In genomic region chr19:41655089-41655783, GRCm38 (mm10) we compare ENCODE assay signal across 11 mouse cellular contexts.
DNase-seq lines count a peak whose midpoint lies in the region; ATAC-seq and TF ChIP-seq lines count a peak whose summit lies in the region.
"Had no signal": no experiment of that assay in that cellular context is flagged by ENCODE, and none has a peak within 500 bp of the region (broad histone marks: within the 10 kb centered on the region; RNA-seq: fewer than 3 reads in every experiment).

No protein-coding gene starts in this region.

- no peak for DNase-seq in forebrain, embryonic 14.5 days (ENCODE audit: low spot score)
- DNase-seq in cerebellum, postnatal 14 days, result no peak
- DNase-seq in adrenal gland, adult 2 months, result no peak
- no peak for DNase-seq in left cerebral cortex, postnatal 14 days (ENCODE audit: low spot score in 2 of 2)

- peak overlapping the region; percentile 7; the same call in 1 of the 2 replicates for H3K9ac ChIP-seq in forebrain, embryonic 12.5 days
- no peak overlapping the region for H3K9ac ChIP-seq in forebrain, embryonic 14.5 days (ENCODE audit: low read length)
- peak overlapping the region; percentile 26; the same call in 1 of the 2 replicates for H3K9ac ChIP-seq in forebrain, embryonic 13.5 days
- no peak overlapping the region for H3K9ac ChIP-seq in intestine, postnatal 0 days (ENCODE audit: low read depth, low read length)
- no peak overlapping the region for H3K9ac ChIP-seq in neural tube, embryonic 12.5 days
- H3K9ac ChIP-seq: limb, embryonic 15.5 days had no signal

- H3K36me3 ChIP-seq in forebrain, embryonic 12.5 days (replicated peaks), result no peaks in the 10 kb centered on the region
- no peaks in the 10 kb centered on the region for H3K36me3 ChIP-seq in forebrain, embryonic 14.5 days (ENCODE audit: control insufficient read depth, insufficient read depth, low read length)
- H3K36me3 ChIP-seq in forebrain, embryonic 13.5 days (ENCODE audit: poor library complexity, severe bottlenecking), result no peaks in the 10 kb centered on the region
- no peaks in the 10 kb centered on the region for H3K36me3 ChIP-seq in intestine, postnatal 0 days (ENCODE audit: control insufficient read depth, insufficient read depth)
- no peaks in the 10 kb centered on the region for H3K36me3 ChIP-seq in neural tube, embryonic 12.5 days
- H3K36me3 ChIP-seq: limb, embryonic 15.5 days had no signal

- intact Hi-C loops in left cerebral cortex, postnatal 14 days (cut with DNase I), result loop anchor here (5.0 kb wide), 2 partner anchors 42 to 87 kb away; partner anchors contain the start of gene Slit1

- no peak overlapping the region for H3K4me3 ChIP-seq in forebrain, embryonic 12.5 days (replicated peaks)
- no peak overlapping the region for H3K4me3 ChIP-seq in forebrain, embryonic 14.5 days (ENCODE audit: low read depth, low read length)
- no peak overlapping the region for H3K4me3 ChIP-seq in forebrain, embryonic 13.5 days
- H3K4me3 ChIP-seq in intestine, postnatal 0 days (ENCODE audit: low read depth, low read length), result no peak overlapping the region
- H3K4me3 ChIP-seq in neural tube, embryonic 12.5 days, result no peak overlapping the region
- H3K4me3 ChIP-seq: gastrocnemius, adult 2 months; heart, adult 2 months; limb, embryonic 15.5 days had no signal

- peaks cover 75% of the 10 kb centered on the region for H3K27me3 ChIP-seq in forebrain, embryonic 12.5 days
- 0 out of 2 replicates have a peak, but pooled peaks cover 4% of the 10 kb centered on the region for H3K27me3 ChIP-seq in forebrain, embryonic 14.5 days (replicated peaks; ENCODE audit: control insufficient read depth, insufficient read depth, low read length)
- H3K27me3 ChIP-seq in forebrain, embryonic 13.5 days, result peaks cover 34% of the 10 kb centered on the region
- peaks cover 8% of the 10 kb centered on the region; the same call in 1 of the 2 replicates for H3K27me3 ChIP-seq in intestine, postnatal 0 days (replicated peaks; ENCODE audit: control insufficient read depth, insufficient read depth, low read length)
- peaks cover 24% of the 10 kb centered on the region for H3K27me3 ChIP-seq in neural tube, embryonic 12.5 days (replicated peaks)

- no peak overlapping the region for H3K4me2 ChIP-seq in forebrain, embryonic 12.5 days
- no peak overlapping the region for H3K4me2 ChIP-seq in forebrain, embryonic 14.5 days (ENCODE audit: low read length)
- no peak overlapping the region for H3K4me2 ChIP-seq in forebrain, embryonic 13.5 days
- H3K4me2 ChIP-seq in intestine, postnatal 0 days (replicated peaks; ENCODE audit: low read depth), result peak overlapping the region; percentile 30; the same call in 1 of the 2 replicates
- H3K4me2 ChIP-seq in neural tube, embryonic 12.5 days (replicated peaks), result 0 out of 2 replicates have a peak overlapping the region, but pooled peaks have one; percentile 3
- H3K4me2 ChIP-seq: limb, embryonic 15.5 days had no signal

- peaks cover 70% of the 10 kb centered on the region for H3K4me1 ChIP-seq in forebrain, embryonic 12.5 days
- peaks cover 31% of the 10 kb centered on the region for H3K4me1 ChIP-seq in forebrain, embryonic 14.5 days (ENCODE audit: control insufficient read depth, insufficient read depth, low read length)
- peaks cover 69% of the 10 kb centered on the region for H3K4me1 ChIP-seq in forebrain, embryonic 13.5 days
- no peaks in the 10 kb centered on the region for H3K4me1 ChIP-seq in intestine, postnatal 0 days (replicated peaks; ENCODE audit: control insufficient read depth, insufficient read depth, low read length)
- peaks cover 57% of the 10 kb centered on the region for H3K4me1 ChIP-seq in neural tube, embryonic 12.5 days
- H3K4me1 ChIP-seq: limb, embryonic 15.5 days had no signal

- TF ChIP-seq CTCF in intestine, postnatal 0 days (IDR thresholded peaks at IDR 0.05; ENCODE audit: low read depth), result no peak

- ATAC-seq in forebrain, embryonic 12.5 days (ENCODE audit: low FRiP score), result peak; percentile 24; the same call in 1 of the 2 replicates
- no peak for ATAC-seq in forebrain, embryonic 14.5 days
- ATAC-seq in forebrain, embryonic 13.5 days, result no peak
- peak; percentile 72 for ATAC-seq in intestine, postnatal 0 days
- ATAC-seq in neural tube, embryonic 12.5 days (ENCODE audit: low FRiP score, low read depth), result peak; percentile 41; the same call in 1 of the 2 replicates

- no peaks in the 10 kb centered on the region for H3K9me3 ChIP-seq in forebrain, embryonic 12.5 days
- H3K9me3 ChIP-seq in forebrain, embryonic 14.5 days (replicated peaks; ENCODE audit: control insufficient read depth, low read length), result no peaks in the 10 kb centered on the region
- no peaks in the 10 kb centered on the region for H3K9me3 ChIP-seq in forebrain, embryonic 13.5 days (replicated peaks)
- no peaks in the 10 kb centered on the region for H3K9me3 ChIP-seq in intestine, postnatal 0 days (ENCODE audit: control insufficient read depth)
- H3K9me3 ChIP-seq in neural tube, embryonic 12.5 days, result no peaks in the 10 kb centered on the region
- H3K9me3 ChIP-seq: limb, embryonic 15.5 days had no signal

- WGBS in forebrain, embryonic 12.5 days, result 18% methylated on average over 6 of the region's 6 CpGs
- 15% methylated on average over 6 of the region's 6 CpGs for WGBS in forebrain, embryonic 14.5 days
- 21% methylated on average over 6 of the region's 6 CpGs for WGBS in forebrain, embryonic 13.5 days
- WGBS in intestine, postnatal 0 days, result 10% methylated on average over 6 of the region's 6 CpGs
- WGBS in neural tube, embryonic 12.5 days, result 15% methylated on average over 6 of the region's 6 CpGs

- H3K27ac ChIP-seq in forebrain, embryonic 12.5 days, result 0 out of 2 replicates have a peak overlapping the region, but pooled peaks have one; percentile 42
- H3K27ac ChIP-seq in forebrain, embryonic 14.5 days (ENCODE audit: low read depth, low read length), result no peak overlapping the region
- no peak overlapping the region; the same call in 1 of the 2 replicates for H3K27ac ChIP-seq in forebrain, embryonic 13.5 days
- H3K27ac ChIP-seq in intestine, postnatal 0 days (ENCODE audit: low read depth, low read length), result peak overlapping the region; percentile 35; the same call in 1 of the 2 replicates
- peak overlapping the region; percentile 53; the same call in 1 of the 2 replicates for H3K27ac ChIP-seq in neural tube, embryonic 12.5 days
- H3K27ac ChIP-seq: gastrocnemius, adult 2 months; heart, adult 2 months; limb, embryonic 15.5 days had no signal

Comparison
In these comparisons a context has a peak if more than half of its experiments do, and no peak if none do; other contexts are left out.
1. ATAC-seq: peak in forebrain, embryonic 12.5 days (single experiment), intestine, postnatal 0 days (single experiment) and neural tube, embryonic 12.5 days (single experiment); none in forebrain, embryonic 14.5 days (single experiment) and forebrain, embryonic 13.5 days (single experiment).
2. H3K27ac ChIP-seq: peak in forebrain, embryonic 12.5 days (single experiment), intestine, postnatal 0 days (single experiment) and neural tube, embryonic 12.5 days (single experiment); none in forebrain, embryonic 14.5 days (single experiment) and forebrain, embryonic 13.5 days (single experiment).
3. H3K9ac ChIP-seq: peak in forebrain, embryonic 12.5 days (single experiment) and forebrain, embryonic 13.5 days (single experiment); none in forebrain, embryonic 14.5 days (single experiment), intestine, postnatal 0 days (single experiment) and neural tube, embryonic 12.5 days (single experiment).
4. H3K4me2 ChIP-seq: peak in intestine, postnatal 0 days (single experiment) and neural tube, embryonic 12.5 days (single experiment); none in forebrain, embryonic 12.5 days (single experiment), forebrain, embryonic 14.5 days (single experiment) and forebrain, embryonic 13.5 days (single experiment).